Mouse (Mus musculus): Measurements from ENCODE around the gene Supt3. TPM values are rescaled to one million over a fixed set of nuclear protein-coding genes. Genes with fewer than 3 reads are reported as not detected.

The Supt3 gene
- polyA plus RNA-seq, 1 experiment from 2014 or later: 6.5 TPM

- Histone ChIP-seq H3K27ac (replicated peaks) (no peak overlapping the region), H3K4me3 (replicated peaks) (no peak overlapping the region), H3K9me3 (replicated peaks) (no peaks in the 10 kb centered on the region), H3K4me1 (replicated peaks) (no peaks in the 10 kb centered on the region), H3K27me3 (no peaks in the 10 kb centered on the region), H3K36me3 (replicated peaks) (no peaks in the 10 kb centered on the region), H3K9ac (no peak overlapping the region), H3K4me2 (no peak overlapping the region)
- no peak for ATAC-seq (ENCODE audit: insufficient read depth)
- 54% methylated on average over 6 of the region's 6 CpGs for WGBS (ENCODE audit: insufficient replicate concordance)
Measured at GRCm38 (mm10) chr17:45058566-45059363, 281.8 kb downstream of the Supt3 start.

GRCm38 (mm10) chr17:45063776-45064175, 286.8 kb downstream of the Supt3 start:
- ATAC-seq (ENCODE audit: insufficient read depth): no peak
- no peak overlapping the region for H3K4me2 ChIP-seq
- no peak overlapping the region for H3K4me3 ChIP-seq (replicated peaks)
- H3K36me3 ChIP-seq (replicated peaks): no peaks in the 10 kb centered on the region
- H3K27ac ChIP-seq (replicated peaks): no peak overlapping the region
- 71% methylated on average over 5 of the region's 5 CpGs for WGBS (ENCODE audit: insufficient replicate concordance)
- H3K9ac ChIP-seq: no peak overlapping the region
- no peaks in the 10 kb centered on the region for H3K27me3 ChIP-seq
- no peaks in the 10 kb centered on the region for H3K9me3 ChIP-seq (replicated peaks)
- no peaks in the 10 kb centered on the region for H3K4me1 ChIP-seq (replicated peaks)

- Histone ChIP-seq H3K9me3 (replicated peaks) (no peaks in the 10 kb centered on the region), H3K4me3 (replicated peaks) (no peak overlapping the region), H3K4me2 (no peak overlapping the region), H3K27me3 (no peaks in the 10 kb centered on the region), H3K36me3 (replicated peaks) (no peaks in the 10 kb centered on the region), H3K4me1 (replicated peaks) (no peaks in the 10 kb centered on the region), H3K9ac (no peak overlapping the region), H3K27ac (replicated peaks) (no peak overlapping the region)
- 44% methylated on average over 2 of the region's 2 CpGs for WGBS (ENCODE audit: insufficient replicate concordance)
- ATAC-seq (ENCODE audit: insufficient read depth): no peak
Measured at GRCm38 (mm10) chr17:45065465-45065864, 288.5 kb downstream of the Supt3 start.

- Histone ChIP-seq H3K4me1 (replicated peaks) (no peaks in the 10 kb centered on the region), H3K36me3 (replicated peaks) (no peaks in the 10 kb centered on the region), H3K4me2 (no peak overlapping the region), H3K27ac (replicated peaks) (no peak overlapping the region), H3K27me3 (no peaks in the 10 kb centered on the region), H3K4me3 (replicated peaks) (no peak overlapping the region), H3K9ac (no peak overlapping the region), H3K9me3 (replicated peaks) (no peaks in the 10 kb centered on the region)
- no peak for ATAC-seq (ENCODE audit: insufficient read depth)
- 70% methylated on average over 3 of the region's 3 CpGs for WGBS (ENCODE audit: insufficient replicate concordance)
Measured at GRCm38 (mm10) chr17:45067441-45067840, 290.5 kb downstream of the Supt3 start.

- H3K9ac ChIP-seq: no peak overlapping the region
- no peaks in the 10 kb centered on the region for H3K9me3 ChIP-seq (replicated peaks)
- H3K4me1 ChIP-seq (replicated peaks): no peaks in the 10 kb centered on the region
- H3K4me3 ChIP-seq (replicated peaks): no peak overlapping the region
- no peaks in the 10 kb centered on the region for H3K36me3 ChIP-seq (replicated peaks)
- no peak overlapping the region for H3K4me2 ChIP-seq
- no peaks in the 10 kb centered on the region for H3K27me3 ChIP-seq
- no peak overlapping the region for H3K27ac ChIP-seq (replicated peaks)
- WGBS (ENCODE audit: insufficient replicate concordance): 67% methylated on average over 7 of the region's 7 CpGs
- ATAC-seq (ENCODE audit: insufficient read depth): no peak
Measured at GRCm38 (mm10) chr17:45068321-45068720, 291.4 kb downstream of the Supt3 start.

GRCm38 (mm10) chr17:45072495-45073347, 295.8 kb downstream of the Supt3 start:
- Histone ChIP-seq H3K9me3 (replicated peaks) (no peaks in the 10 kb centered on the region), H3K27me3 (no peaks in the 10 kb centered on the region), H3K4me1 (replicated peaks) (no peaks in the 10 kb centered on the region), H3K27ac (replicated peaks) (no peak overlapping the region), H3K4me2 (no peak overlapping the region), H3K9ac (no peak overlapping the region), H3K4me3 (replicated peaks) (no peak overlapping the region), H3K36me3 (replicated peaks) (no peaks in the 10 kb centered on the region)
- 56% methylated on average over 7 of the region's 7 CpGs for WGBS (ENCODE audit: insufficient replicate concordance)
- ATAC-seq (ENCODE audit: insufficient read depth): no peak

GRCm38 (mm10) chr17:45073348-45073634, 296.3 kb downstream of the Supt3 start:
- H3K27ac ChIP-seq (replicated peaks): no peak overlapping the region
- ATAC-seq (ENCODE audit: insufficient read depth): no peak
- no peak overlapping the region for H3K9ac ChIP-seq
- H3K4me2 ChIP-seq: no peak overlapping the region
- H3K4me1 ChIP-seq (replicated peaks): no peaks in the 10 kb centered on the region
- no peaks in the 10 kb centered on the region for H3K9me3 ChIP-seq (replicated peaks)
- H3K27me3 ChIP-seq: no peaks in the 10 kb centered on the region
- H3K4me3 ChIP-seq (replicated peaks): no peak overlapping the region
- H3K36me3 ChIP-seq (replicated peaks): no peaks in the 10 kb centered on the region
- 79% methylated on average over 8 of the region's 8 CpGs for WGBS (ENCODE audit: insufficient replicate concordance)

GRCm38 (mm10) chr17:45073779-45074178, 296.8 kb downstream of the Supt3 start:
- Histone ChIP-seq H3K4me2 (no peak overlapping the region), H3K4me1 (replicated peaks) (no peaks in the 10 kb centered on the region), H3K36me3 (replicated peaks) (no peaks in the 10 kb centered on the region), H3K9ac (no peak overlapping the region), H3K4me3 (replicated peaks) (no peak overlapping the region), H3K9me3 (replicated peaks) (no peaks in the 10 kb centered on the region), H3K27ac (replicated peaks) (no peak overlapping the region), H3K27me3 (no peaks in the 10 kb centered on the region)
- ATAC-seq (ENCODE audit: insufficient read depth): no peak
- 65% methylated on average over 3 of the region's 3 CpGs for WGBS (ENCODE audit: insufficient replicate concordance)

- no peak overlapping the region for H3K9ac ChIP-seq
- H3K4me1 ChIP-seq (replicated peaks): no peaks in the 10 kb centered on the region
- H3K4me2 ChIP-seq: no peak overlapping the region
- WGBS (ENCODE audit: insufficient replicate concordance): 79% methylated on average over 4 of the region's 4 CpGs
- H3K36me3 ChIP-seq (replicated peaks): no peaks in the 10 kb centered on the region
- no peak for ATAC-seq (ENCODE audit: insufficient read depth)
- H3K9me3 ChIP-seq (replicated peaks): no peaks in the 10 kb centered on the region
- no peak overlapping the region for H3K4me3 ChIP-seq (replicated peaks)
- H3K27ac ChIP-seq (replicated peaks): no peak overlapping the region
- H3K27me3 ChIP-seq: no peaks in the 10 kb centered on the region
Measured at GRCm38 (mm10) chr17:45076951-45077350, 300.0 kb downstream of the Supt3 start.

GRCm38 (mm10) chr17:45077921-45078640, 301.1 kb downstream of the Supt3 start:
- Histone ChIP-seq H3K36me3 (replicated peaks) (no peaks in the 10 kb centered on the region), H3K9ac (no peak overlapping the region), H3K9me3 (replicated peaks) (no peaks in the 10 kb centered on the region), H3K27me3 (no peaks in the 10 kb centered on the region), H3K4me3 (replicated peaks) (no peak overlapping the region), H3K4me2 (no peak overlapping the region), H3K4me1 (replicated peaks) (no peaks in the 10 kb centered on the region), H3K27ac (replicated peaks) (no peak overlapping the region)
- ATAC-seq (ENCODE audit: insufficient read depth): no peak
- WGBS (ENCODE audit: insufficient replicate concordance): 62% methylated on average over 14 of the region's 14 CpGs

GRCm38 (mm10) chr17:45081521-45081920, 304.6 kb downstream of the Supt3 start:
- no peak overlapping the region for H3K4me2 ChIP-seq
- H3K27ac ChIP-seq (replicated peaks): no peak overlapping the region
- no peak for ATAC-seq (ENCODE audit: insufficient read depth)
- no peak overlapping the region for H3K9ac ChIP-seq
- H3K36me3 ChIP-seq (replicated peaks): no peaks in the 10 kb centered on the region
- WGBS (ENCODE audit: insufficient replicate concordance): 68% methylated on average over 8 of the region's 8 CpGs
- H3K27me3 ChIP-seq: no peaks in the 10 kb centered on the region
- no peaks in the 10 kb centered on the region for H3K9me3 ChIP-seq (replicated peaks)
- no peak overlapping the region for H3K4me3 ChIP-seq (replicated peaks)
- no peaks in the 10 kb centered on the region for H3K4me1 ChIP-seq (replicated peaks)

All from liver, embryonic 15.5 days (tissue).